Mouse (Mus musculus) adrenal gland, adult 2 months (tissue): ENCODE measurements around the gene Smyd4. TPM values are rescaled to one million over a fixed set of nuclear protein-coding genes. Genes with fewer than 3 reads are reported as not detected.

Source experiments
- DNase-seq: peaks from one replicate; pipeline ENCODE4 v3.0.0; 2021
- microRNA-seq, 2 experiments: library from miRNA; unstranded; fragments of <30 nt; microRNA quantifications; one replicate each; pipeline ENCODE4 v1.2.0; 2021
- polyA plus RNA-seq: library from polyadenylated mRNA; depleted of rRNA; stranded (reverse); fragments of >200 nt; gene quantifications from 2 replicates; pipeline ENCODE4 v1.2.3, GENCODE M21; 2012; rRNA removed
- total RNA-seq, 2 experiments: library from RNA; stranded (reverse); gene quantifications; 2 replicates each; pipeline ENCODE4 v1.2.3; 2021

The Smyd4 gene
- total and polyA plus RNA-seq, 3 experiments, result 5.2 to 12.5 (median 6.3) TPM

DNA sequence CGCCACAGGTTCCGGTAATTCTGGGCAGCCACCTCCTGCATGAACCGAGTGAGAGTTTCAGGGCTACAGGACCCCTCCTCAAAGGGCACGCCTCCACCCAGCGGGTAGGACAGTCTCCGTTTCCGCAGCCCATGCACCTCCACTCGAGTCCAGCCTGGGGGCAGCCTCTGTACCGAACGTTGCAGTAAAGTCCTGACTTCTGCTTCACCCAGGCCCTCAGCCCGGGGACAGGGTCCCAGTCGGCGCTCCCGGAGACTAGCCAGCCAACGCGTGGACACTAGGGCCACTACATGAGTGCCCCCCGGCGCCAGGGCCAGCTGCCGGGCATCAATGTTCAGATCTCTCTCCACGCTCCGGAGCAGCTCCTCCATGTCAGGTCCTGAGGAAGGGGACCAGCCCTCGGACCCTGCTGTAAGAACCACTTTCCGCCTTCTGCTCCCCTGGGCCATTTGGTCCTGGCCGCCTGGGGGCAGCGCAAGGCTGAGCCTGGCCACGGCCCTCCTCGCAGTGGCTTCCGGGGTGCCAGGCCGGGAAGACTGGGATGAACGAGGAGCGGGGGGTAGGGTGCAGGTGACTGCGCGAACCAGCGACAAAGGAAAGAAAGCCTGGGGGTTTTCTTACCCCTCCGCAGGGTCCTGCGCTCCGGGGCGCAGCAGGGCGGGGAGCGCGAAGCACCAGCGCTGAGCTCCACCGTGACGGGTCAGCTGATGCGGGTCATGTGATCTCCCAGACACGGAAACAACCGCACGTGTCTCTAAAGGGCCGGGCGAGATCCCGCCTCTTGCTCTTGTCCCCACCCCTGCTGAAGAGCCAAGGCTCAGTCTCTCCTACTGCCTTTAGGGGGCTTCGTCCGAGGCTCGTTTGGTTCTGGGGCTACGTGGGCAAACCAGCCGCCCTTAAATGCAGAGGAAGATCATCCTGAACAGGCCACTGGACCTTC lies 106.0 kb downstream of the Smyd4 start, which contains the start of gene Wdr81:
Gene Wdr81, minus strand, starts transcription at position 727 of the 940 bp plus-strand sequence.
- peak; percentile 94 for DNase-seq

Small RNA genes lying within 50 kb of the gene (microRNA-seq; reads per million reads assigned to microRNA genes)
- gene Gm47300, result 0 reads per million in 2 experiments

Other genes starting within 250 kb of the Smyd4 start
- gene Hic1, start 178.9 kb upstream of the Smyd4 start, total RNA-seq, result 10 to 100 TPM in 1 of 2 experiments, 1 to 10 TPM in 1; 7.5 to 15.4 TPM
- 25.9 and 26.9 TPM in 2 replicates for gene Hic1, start 178.9 kb upstream of the Smyd4 start, polyA plus RNA-seq
- 10 to 100 TPM; 20.4 to 26.5 TPM for gene Ovca2, start 169.6 kb upstream of the Smyd4 start, total RNA-seq
- 7.0 and 7.4 TPM in 2 replicates for gene Ovca2, start 169.6 kb upstream of the Smyd4 start, polyA plus RNA-seq
- 10 to 100 TPM; 32.3 to 37.4 TPM for gene Dph1, start 157.2 kb upstream of the Smyd4 start, total RNA-seq
- 72.0 and 87.5 TPM in 2 replicates for gene Dph1, start 157.2 kb upstream of the Smyd4 start, polyA plus RNA-seq
- 10 to 100 TPM; 29.2 to 58.9 TPM for gene Rtn4rl1, start 154.7 kb upstream of the Smyd4 start, total RNA-seq
- gene Rtn4rl1, start 154.7 kb upstream of the Smyd4 start, polyA plus RNA-seq, result 48.1 and 62.9 TPM in 2 replicates
- gene Rpa1, start 109 bp upstream of the Smyd4 start, total RNA-seq, result 10 to 100 TPM; 35.6 to 54.9 TPM
- gene Rpa1, start 109 bp upstream of the Smyd4 start, polyA plus RNA-seq, result 11.8 and 16.4 TPM in 2 replicates
- 10 to 100 TPM; 21.4 to 31.3 TPM for gene Serpinf1, start 74.3 kb downstream of the Smyd4 start, total RNA-seq
- gene Serpinf1, start 74.3 kb downstream of the Smyd4 start, polyA plus RNA-seq, result 43.7 and 74.1 TPM in 2 replicates
- 1 to 10 TPM in 1 of 2 experiments, not detected in 1; 2.6 TPM for gene Serpinf2, start 91.2 kb downstream of the Smyd4 start, total RNA-seq
- 0.09 and 1.2 TPM in 2 replicates for gene Serpinf2, start 91.2 kb downstream of the Smyd4 start, polyA plus RNA-seq
- gene Wdr81, start 106.3 kb downstream of the Smyd4 start, total RNA-seq, result 10 to 100 TPM; 15.5 to 15.6 TPM
- 28.2 and 34.1 TPM in 2 replicates for gene Wdr81, start 106.3 kb downstream of the Smyd4 start, polyA plus RNA-seq
- gene Tlcd2, start 113.3 kb downstream of the Smyd4 start, total RNA-seq, result 1 to 10 TPM; 7.6 to 9.7 TPM
- gene Tlcd2, start 113.3 kb downstream of the Smyd4 start, polyA plus RNA-seq, result 22.2 and 27.3 TPM in 2 replicates
- 100 to 1,000 TPM; 132 to 162 TPM for gene Prpf8, start 138.4 kb downstream of the Smyd4 start, total RNA-seq
- gene Prpf8, start 138.4 kb downstream of the Smyd4 start, polyA plus RNA-seq, result 43.2 and 58.6 TPM in 2 replicates
- 10 to 100 TPM; 12.1 to 13.2 TPM for gene Rilp, start 161.7 kb downstream of the Smyd4 start, total RNA-seq
- 8.8 and 10.0 TPM in 2 replicates for gene Rilp, start 161.7 kb downstream of the Smyd4 start, polyA plus RNA-seq
- 1 to 10 TPM; 7.5 to 7.8 TPM for gene Scarf1, start 165.1 kb downstream of the Smyd4 start, total RNA-seq
- gene Scarf1, start 165.1 kb downstream of the Smyd4 start, polyA plus RNA-seq, result 27.4 and 33.5 TPM in 2 replicates
- 10 to 100 TPM; 21.2 to 38.3 TPM for gene Slc43a2, start 183.3 kb downstream of the Smyd4 start, total RNA-seq
- 28.2 and 28.7 TPM in 2 replicates for gene Slc43a2, start 183.3 kb downstream of the Smyd4 start, polyA plus RNA-seq
- gene Pitpna, start 239.7 kb downstream of the Smyd4 start, total RNA-seq, result 100 to 1,000 TPM; 185 to 186 TPM
- 42.6 and 97.6 TPM in 2 replicates for gene Pitpna, start 239.7 kb downstream of the Smyd4 start, polyA plus RNA-seq